Mouse (Mus musculus): Measurements from ENCODE around the gene Ly6g6f. TPM values are rescaled to one million over a fixed set of nuclear protein-coding genes. Genes with fewer than 3 reads are reported as not detected.

The Ly6g6f gene
- polyA plus RNA-seq, 1 experiment from 2014 or later = 0.18 TPM

- no peaks in the 10 kb centered on the region for H3K27me3 ChIP-seq
- WGBS = 68% methylated on average over 8 of the region's 8 CpGs
- peak overlapping the region; percentile 66 for H3K4me3 ChIP-seq
- H3K4me1 ChIP-seq = peaks cover 10% of the 10 kb centered on the region
- H3K4me2 ChIP-seq = peak overlapping the region; percentile 69
- peak overlapping the region; percentile 94 for H3K27ac ChIP-seq
- H3K9ac ChIP-seq = peak overlapping the region; percentile 91
- no peaks in the 10 kb centered on the region for H3K9me3 ChIP-seq
- no peak for ATAC-seq (ENCODE audit: insufficient number of reproducible peaks, insufficient read depth, low FRiP score, low TSS enrichment, low read depth)
- H3K36me3 ChIP-seq = peaks cover 38% of the 10 kb centered on the region
Measured at GRCm38 (mm10) chr17:35090166-35090932, 4.9 kb upstream of the Ly6g6f start.

GRCm38 (mm10) chr17:35088825-35089644, 3.6 kb upstream of the Ly6g6f start, which contains the start of gene Abhd16a:
TSS of gene Abhd16a (plus strand) at chr17:35089263.
- Histone ChIP-seq H3K4me2 (peak within 1 kb of the TSS; percentile 69), H3K36me3 (peaks cover 25% of the 10 kb centered on the region), H3K4me3 (peak within 1 kb of the TSS; percentile 66), H3K4me1 (peaks cover 10% of the 10 kb centered on the region), H3K27ac (peak within 1 kb of the TSS; percentile 94), H3K9me3 (no peaks in the 10 kb centered on the region), H3K27me3 (no peaks in the 10 kb centered on the region), H3K9ac (peak within 1 kb of the TSS; percentile 91)
- WGBS = 3% methylated on average over 67 of the region's 67 CpGs
- ATAC-seq (ENCODE audit: insufficient number of reproducible peaks, insufficient read depth, low FRiP score, low TSS enrichment, low read depth) = peak; percentile 95

GRCm38 (mm10) chr17:35088151-35088550, 2.7 kb upstream of the Ly6g6f start:
- Histone ChIP-seq H3K4me2 (no peak overlapping the region), H3K9ac (no peak overlapping the region), H3K36me3 (peaks cover 17% of the 10 kb centered on the region), H3K27me3 (no peaks in the 10 kb centered on the region), H3K9me3 (no peaks in the 10 kb centered on the region), H3K4me1 (peaks cover 10% of the 10 kb centered on the region), H3K4me3 (no peak overlapping the region), H3K27ac (no peak overlapping the region)
- WGBS = 45% methylated on average over 2 of the region's 2 CpGs
- ATAC-seq (ENCODE audit: insufficient number of reproducible peaks, insufficient read depth, low FRiP score, low TSS enrichment, low read depth) = no peak

- no peaks in the 10 kb centered on the region for H3K9me3 ChIP-seq
- no peak for ATAC-seq (ENCODE audit: insufficient number of reproducible peaks, insufficient read depth, low FRiP score, low TSS enrichment, low read depth)
- no peaks in the 10 kb centered on the region for H3K4me1 ChIP-seq
- H3K9ac ChIP-seq = no peak overlapping the region
- no peaks in the 10 kb centered on the region for H3K36me3 ChIP-seq
- H3K27ac ChIP-seq = no peak overlapping the region
- 84% methylated on average over 3 of the region's 3 CpGs for WGBS
- peaks cover 4% of the 10 kb centered on the region; the same call in 1 of the 2 replicates for H3K27me3 ChIP-seq
- H3K4me3 ChIP-seq = no peak overlapping the region
- no peak overlapping the region for H3K4me2 ChIP-seq
Measured at GRCm38 (mm10) chr17:35083929-35084497, 1.4 kb downstream of the Ly6g6f start.

GRCm38 (mm10) chr17:35082841-35083576, 2.4 kb downstream of the Ly6g6f start:
- WGBS = 81% methylated on average over 16 of the region's 16 CpGs
- H3K27ac ChIP-seq = no peak overlapping the region
- no peaks in the 10 kb centered on the region for H3K9me3 ChIP-seq
- no peak overlapping the region for H3K4me2 ChIP-seq
- ATAC-seq (ENCODE audit: insufficient number of reproducible peaks, insufficient read depth, low FRiP score, low TSS enrichment, low read depth) = no peak
- H3K27me3 ChIP-seq = peaks cover 11% of the 10 kb centered on the region
- no peak overlapping the region for H3K4me3 ChIP-seq
- H3K9ac ChIP-seq = 0 out of 2 replicates have a peak overlapping the region, but pooled peaks have one; percentile 11
- H3K4me1 ChIP-seq = peaks cover 4% of the 10 kb centered on the region
- no peaks in the 10 kb centered on the region for H3K36me3 ChIP-seq

GRCm38 (mm10) chr17:35080710-35081109, 4.7 kb downstream of the Ly6g6f start:
- no peaks in the 10 kb centered on the region for H3K36me3 ChIP-seq
- no peak overlapping the region for H3K9ac ChIP-seq
- H3K27ac ChIP-seq = no peak overlapping the region
- no peak for ATAC-seq (ENCODE audit: insufficient number of reproducible peaks, insufficient read depth, low FRiP score, low TSS enrichment, low read depth)
- H3K4me2 ChIP-seq = no peak overlapping the region
- no peak overlapping the region for H3K4me3 ChIP-seq
- peaks cover 26% of the 10 kb centered on the region for H3K4me1 ChIP-seq
- H3K9me3 ChIP-seq = no peaks in the 10 kb centered on the region
- H3K27me3 ChIP-seq = peaks cover 16% of the 10 kb centered on the region
- WGBS = 65% methylated on average over 4 of the region's 4 CpGs

GRCm38 (mm10) chr17:35080248-35080647, 5.2 kb downstream of the Ly6g6f start:
- Histone ChIP-seq H3K36me3 (no peaks in the 10 kb centered on the region), H3K27ac (no peak overlapping the region), H3K4me1 (peaks cover 26% of the 10 kb centered on the region), H3K9me3 (no peaks in the 10 kb centered on the region), H3K4me2 (no peak overlapping the region), H3K4me3 (no peak overlapping the region), H3K9ac (no peak overlapping the region), H3K27me3 (peaks cover 16% of the 10 kb centered on the region)
- 46% methylated on average over 6 of the region's 6 CpGs for WGBS
- ATAC-seq (ENCODE audit: insufficient number of reproducible peaks, insufficient read depth, low FRiP score, low TSS enrichment, low read depth) = no peak

GRCm38 (mm10) chr17:35079778-35080177, 5.6 kb downstream of the Ly6g6f start:
- Histone ChIP-seq H3K27ac (no peak overlapping the region), H3K9ac (no peak overlapping the region), H3K27me3 (peaks cover 16% of the 10 kb centered on the region), H3K4me2 (no peak overlapping the region), H3K4me3 (no peak overlapping the region), H3K9me3 (no peaks in the 10 kb centered on the region), H3K4me1 (peaks cover 26% of the 10 kb centered on the region), H3K36me3 (no peaks in the 10 kb centered on the region)
- WGBS = 70% methylated on average over 9 of the region's 9 CpGs
- ATAC-seq (ENCODE audit: insufficient number of reproducible peaks, insufficient read depth, low FRiP score, low TSS enrichment, low read depth) = no peak

- no peaks in the 10 kb centered on the region for H3K9me3 ChIP-seq
- H3K4me2 ChIP-seq = peak within 1 kb of the TSS; percentile 45
- H3K4me1 ChIP-seq = peaks cover 32% of the 10 kb centered on the region
- H3K27ac ChIP-seq = peak within 1 kb of the TSS; percentile 55; the same call in 1 of the 2 replicates
- no peak within 1 kb of the TSS; the same call in 1 of the 2 replicates for H3K9ac ChIP-seq
- H3K4me3 ChIP-seq = peak within 1 kb of the TSS; percentile 20; the same call in 1 of the 2 replicates
- WGBS = 10% methylated on average over 14 of the region's 14 CpGs
- ATAC-seq (ENCODE audit: insufficient number of reproducible peaks, insufficient read depth, low FRiP score, low TSS enrichment, low read depth) = no peak
- H3K27me3 ChIP-seq = peaks cover 16% of the 10 kb centered on the region
- H3K36me3 ChIP-seq = no peaks in the 10 kb centered on the region
Measured at GRCm38 (mm10) chr17:35077786-35078233, 7.6 kb downstream of the Ly6g6f start, which contains the start of gene Ly6g6d. TSS of gene Ly6g6d (minus strand) at chr17:35078065.

GRCm38 (mm10) chr17:35077285-35077684, 8.1 kb downstream of the Ly6g6f start:
- ATAC-seq (ENCODE audit: insufficient number of reproducible peaks, insufficient read depth, low FRiP score, low TSS enrichment, low read depth) = no peak
- 33% methylated on average over 2 of the region's 2 CpGs for WGBS
- H3K27ac ChIP-seq = peak overlapping the region; percentile 55; the same call in 1 of the 2 replicates

More at GRCm38 (mm10) chr17:35077285-35077684, 8.1 kb downstream of the Ly6g6f start:
- Histone ChIP-seq H3K9me3 (no peaks in the 10 kb centered on the region), H3K4me1 (peaks cover 32% of the 10 kb centered on the region), H3K4me2 (peak overlapping the region; percentile 45), H3K4me3 (0 out of 2 replicates have a peak overlapping the region, but pooled peaks have one; percentile 20), H3K36me3 (no peaks in the 10 kb centered on the region), H3K9ac (no peak overlapping the region), H3K27me3 (peaks cover 16% of the 10 kb centered on the region)

Measured in embryonic facial prominence, embryonic 13.5 days (tissue).